Mouse (Mus musculus): ENCODE measurements around the gene Myl6b. TPM values are rescaled to one million over a fixed set of nuclear protein-coding genes. Genes with fewer than 3 reads are reported as not detected.

The Myl6b gene
- total and polyA plus RNA-seq, 3 experiments: 0.39 to 3.9 (median 2.5) TPM

GRCm38 (mm10) chr10:128546361-128546760, 47.9 kb upstream of the Myl6b start (continued):
- peak; percentile 44; the same call in 1 of the 2 replicates for TF ChIP-seq POLR2A (IDR thresholded peaks at IDR 0.05; ENCODE audit: low read depth, low read length)
- 0 out of 2 replicates have a peak, but pooled peaks have one; percentile 9 for TF ChIP-seq ZC3H11A (IDR thresholded peaks at IDR 0.05; ENCODE audit: low read depth, low read length)
- TF ChIP-seq ZKSCAN1 (IDR thresholded peaks at IDR 0.05; ENCODE audit: borderline replicate concordance, low read depth, low read length): no peak
- peak; percentile 63; the same call in 1 of the 2 replicates for TF ChIP-seq ELF1 (IDR thresholded peaks at IDR 0.05; ENCODE audit: low read depth, low read length)
- no peak for TF ChIP-seq POLR2AphosphoS2 (IDR thresholded peaks at IDR 0.05; ENCODE audit: low read depth, low read length)
- peak; percentile 66 to 84 for TF ChIP-seq CTCF (conservative IDR thresholded peaks at IDR 0.05 in 1 of 2, IDR thresholded peaks at IDR 0.05 in 1 of 2; ENCODE audit: low read depth in 2 of 2, low read length in 2 of 2)
- TF ChIP-seq EP300 (IDR thresholded peaks at IDR 0.05; ENCODE audit: low read length): no peak; the same call in 1 of the 2 replicates
- TF ChIP-seq MYC (IDR thresholded peaks at IDR 0.05; ENCODE audit: low read depth, low read length): peak; percentile 100
- TF ChIP-seq JUN (IDR thresholded peaks at IDR 0.05; ENCODE audit: insufficient read depth, low read depth, low read length): 0 out of 2 replicates have a peak, but pooled peaks have one; percentile 27
- no peak for TF ChIP-seq GABPA (IDR thresholded peaks at IDR 0.05; ENCODE audit: insufficient replicate concordance, low read depth, low read length)
- peak; percentile 95 for TF ChIP-seq SIN3A (IDR thresholded peaks at IDR 0.05; ENCODE audit: low read length)
- peak; percentile 51; the same call in 1 of the 2 replicates for TF ChIP-seq CHD2 (IDR thresholded peaks at IDR 0.05; ENCODE audit: low read length)

- in situ Hi-C loops (cut with MboI; ENCODE audit: low pct_ligation_motif_present, low pct_unique_long_range_greater_than_20kb, low sequenced_read_pairs) (no loop called here), dilution Hi-C loops (cut with MboI; ENCODE audit: extremely low pct_ligation_motif_present, extremely low pct_unique_long_range_greater_than_20kb, low sequenced_read_pairs) (no loop called here)
- peaks cover 18% of the 10 kb centered on the region for H3K79me2 ChIP-seq (replicated peaks; ENCODE audit: control insufficient read depth, extremely low read depth, insufficient read depth, poor library complexity, severe bottlenecking)
- no peak overlapping the region for H3K27ac ChIP-seq (ENCODE audit: insufficient read depth, low read depth)
- H3K4me1 ChIP-seq (ENCODE audit: control insufficient read depth in 1 of 2, insufficient read depth in 2 of 2): peaks cover 13 to 39% of the 10 kb centered on the region in 2 experiments
- H3K36me3 ChIP-seq (replicated peaks in 1 of 2; ENCODE audit: control insufficient read depth in 1 of 2, insufficient read depth in 1 of 2, low read length in 1 of 2): peaks cover 38 to 53% of the 10 kb centered on the region in 2 experiments
- no peaks in the 10 kb centered on the region for H3K27me3 ChIP-seq (replicated peaks)
- no peak for DNase-seq (ENCODE audit: extremely low read depth)
- no peak overlapping the region for H3K4me2 ChIP-seq (ENCODE audit: insufficient read depth, low read depth, poor library complexity, severe bottlenecking)
- H3K4me3 ChIP-seq (replicated peaks in 1 of 3; ENCODE audit: low read depth in 2 of 3, low read length in 2 of 3, poor library complexity in 1 of 3): no peak overlapping the region
- TF ChIP-seq JUND (conservative IDR thresholded peaks at IDR 0.05; ENCODE audit: low read depth, low read length) (no peak), ZC3H11A (IDR thresholded peaks at IDR 0.05; ENCODE audit: low read depth, low read length) (no peak), SIN3A (IDR thresholded peaks at IDR 0.05; ENCODE audit: low read length) (no peak), RAD21 (IDR thresholded peaks at IDR 0.05; ENCODE audit: low read depth, low read length) (no peak), HCFC1 (IDR thresholded peaks at IDR 0.05; ENCODE audit: low read depth, low read length) (no peak), TCF12 (IDR thresholded peaks at IDR 0.05; ENCODE audit: low read depth, low read length) (no peak), EP300 (IDR thresholded peaks at IDR 0.05; ENCODE audit: low read length) (no peak), MEF2A (IDR thresholded peaks at IDR 0.05; ENCODE audit: borderline replicate concordance, low read depth, low read length) (no peak)
- H3K9me3 ChIP-seq (replicated peaks; ENCODE audit: low read length): no peaks in the 10 kb centered on the region
- 0 out of 2 replicates have a peak overlapping the region, but pooled peaks have one; percentile 87 for H3K9ac ChIP-seq (ENCODE audit: insufficient read depth, low read depth)
These were observed 47.0 kb upstream of the Myl6b start for GRCm38 (mm10) chr10:128545570-128545898.

Data from CH12.LX (cell line).